Mouse (Mus musculus): ENCODE measurements at regions not wholly inside any gene's neighbourhood (a gene's known extent, or its start where the extent isn't known, plus 50 kb on each side); places are given as distances from the start of the nearest gene placed in this dataset.

DNA sequence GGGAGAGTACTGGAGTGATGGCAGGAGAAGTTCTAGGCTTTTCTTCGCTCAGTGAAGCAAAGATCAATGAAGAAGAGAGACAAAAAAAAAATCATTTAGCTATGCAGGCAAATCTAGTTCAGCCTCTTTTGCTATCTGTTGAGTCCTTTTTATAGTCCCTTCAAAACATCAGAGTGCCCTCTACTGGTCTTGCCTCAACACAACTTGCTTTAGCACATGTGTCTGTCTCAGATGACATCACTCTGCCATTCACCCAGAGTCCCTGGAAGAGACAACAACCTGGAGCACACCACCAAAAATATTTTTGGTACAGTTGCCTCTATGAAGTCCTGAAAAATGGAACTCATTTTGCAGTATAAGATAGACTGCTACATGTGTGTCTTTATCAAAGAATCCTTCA is 2389.7 kb upstream of the Cdh20 start:
- peak; percentile 73 for TF ChIP-seq CTCF (conservative IDR thresholded peaks at IDR 0.05)
- DNase-seq (ENCODE audit: low spot score in 2 of 2), result peak in 1 of 2 experiments; percentile 11
- H3K4me3 ChIP-seq, result no peak overlapping the region
- no peak overlapping the region for H3K27ac ChIP-seq
